Mouse (Mus musculus): ENCODE data around the gene Golga7b. TPM values are rescaled to one million over a fixed set of nuclear protein-coding genes. Genes with fewer than 3 reads are reported as not detected.

Gene Golga7b
- polyA plus RNA-seq, 1 experiment from 2014 or later: 1.5 TPM

GRCm38 (mm10) chr19:42277288-42277687 is 29.9 kb downstream of the Golga7b start:
- no peak for ATAC-seq (ENCODE audit: insufficient read depth, low FRiP score, low read depth)
- Histone ChIP-seq H3K27me3 (replicated peaks) (no peaks in the 10 kb centered on the region), H3K4me1 (no peaks in the 10 kb centered on the region), H3K36me3 (no peaks in the 10 kb centered on the region), H3K27ac (no peak overlapping the region), H3K4me2 (no peak overlapping the region), H3K9me3 (no peaks in the 10 kb centered on the region), H3K9ac (no peak overlapping the region), H3K4me3 (replicated peaks) (no peak overlapping the region)
- 74% methylated on average over 6 of the region's 6 CpGs for WGBS

DNA sequence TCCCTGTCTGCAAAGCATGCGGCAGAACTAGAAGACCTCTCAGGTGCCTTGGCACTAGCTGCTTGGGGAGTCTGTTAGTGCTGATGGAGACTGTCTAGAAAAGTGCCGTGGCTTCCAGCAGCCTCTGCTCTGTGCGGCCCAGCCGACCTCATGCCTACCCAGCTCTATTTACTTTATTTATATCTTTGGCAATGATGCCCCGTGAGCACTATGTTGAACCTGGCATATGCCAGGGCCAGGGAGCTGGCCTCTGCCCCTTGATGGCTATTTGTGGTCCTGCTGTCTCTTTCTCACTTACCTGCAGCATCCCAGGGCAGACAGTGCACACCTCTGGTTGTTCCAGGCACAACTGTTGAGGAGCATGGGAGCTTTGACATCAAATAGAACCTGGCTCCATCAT is 31.1 kb downstream of the Golga7b start:
- H3K4me1 ChIP-seq: no peaks in the 10 kb centered on the region
- ATAC-seq (ENCODE audit: insufficient read depth, low FRiP score, low read depth): no peak
- WGBS: 75% methylated on average over 5 of the region's 5 CpGs
- no peak overlapping the region for H3K27ac ChIP-seq
- no peaks in the 10 kb centered on the region for H3K9me3 ChIP-seq
- H3K9ac ChIP-seq: no peak overlapping the region
- no peaks in the 10 kb centered on the region for H3K36me3 ChIP-seq
- no peak overlapping the region for H3K4me2 ChIP-seq
- no peaks in the 10 kb centered on the region for H3K27me3 ChIP-seq (replicated peaks)
- H3K4me3 ChIP-seq (replicated peaks): no peak overlapping the region

DNA sequence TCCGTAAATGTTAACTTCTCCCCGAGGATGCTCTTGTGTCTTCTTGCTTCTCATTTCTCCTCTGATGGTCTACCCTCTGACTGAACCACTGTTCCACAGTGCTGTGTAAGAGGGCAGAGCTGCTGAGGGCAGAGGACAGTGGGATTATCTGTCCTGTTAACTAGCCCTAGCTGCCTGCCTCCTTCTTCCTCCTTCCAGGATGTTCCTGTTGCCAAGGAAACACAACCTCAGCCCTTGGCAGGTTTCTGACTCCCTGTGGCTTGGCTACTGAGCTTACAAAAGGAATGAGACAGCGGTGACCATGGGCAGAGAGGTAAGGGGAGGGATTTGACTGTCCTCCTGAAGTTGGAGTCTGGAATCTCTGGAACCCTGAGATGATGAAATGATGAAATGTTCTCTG is 32.2 kb downstream of the Golga7b start:
- Histone ChIP-seq H3K4me1 (no peaks in the 10 kb centered on the region), H3K9ac (no peak overlapping the region), H3K27ac (no peak overlapping the region), H3K9me3 (no peaks in the 10 kb centered on the region), H3K4me3 (replicated peaks) (no peak overlapping the region), H3K36me3 (no peaks in the 10 kb centered on the region), H3K4me2 (no peak overlapping the region), H3K27me3 (replicated peaks) (no peaks in the 10 kb centered on the region)
- WGBS: 63% methylated on average over 3 of the region's 3 CpGs
- no peak for ATAC-seq (ENCODE audit: insufficient read depth, low FRiP score, low read depth)

DNA sequence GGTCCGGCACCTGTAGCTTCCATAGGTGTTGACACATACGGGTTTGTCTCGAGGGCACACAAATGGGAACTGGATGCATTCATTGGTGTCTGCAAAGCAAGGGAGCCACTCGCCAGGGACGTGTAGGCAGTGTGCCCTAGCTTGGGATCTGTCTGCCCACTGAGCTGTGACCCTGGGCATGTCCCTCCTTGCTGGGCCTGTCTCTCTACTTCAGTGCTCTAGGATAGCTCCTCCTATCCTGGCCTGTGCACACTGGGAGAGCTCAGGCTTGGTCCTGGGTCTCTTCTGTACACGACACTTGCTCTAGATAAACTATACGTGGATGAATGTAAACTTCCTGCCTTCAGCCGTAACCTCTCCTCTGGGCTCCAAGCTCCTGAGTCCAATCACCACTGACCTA is 36.8 kb downstream of the Golga7b start:
- Histone ChIP-seq H3K9ac (no peak overlapping the region), H3K9me3 (no peaks in the 10 kb centered on the region), H3K4me1 (no peaks in the 10 kb centered on the region), H3K4me3 (replicated peaks) (no peak overlapping the region), H3K36me3 (no peaks in the 10 kb centered on the region), H3K27me3 (replicated peaks) (no peaks in the 10 kb centered on the region), H3K4me2 (no peak overlapping the region), H3K27ac (no peak overlapping the region)
- no peak for ATAC-seq (ENCODE audit: insufficient read depth, low FRiP score, low read depth)
- 58% methylated on average over 8 of the region's 8 CpGs for WGBS

GRCm38 (mm10) chr19:42288361-42288760 is 41.0 kb downstream of the Golga7b start:
- no peaks in the 10 kb centered on the region for H3K27me3 ChIP-seq (replicated peaks)
- no peak for ATAC-seq (ENCODE audit: insufficient read depth, low FRiP score, low read depth)
- 47% methylated on average over 4 of the region's 4 CpGs for WGBS
- no peak overlapping the region for H3K4me2 ChIP-seq
- no peaks in the 10 kb centered on the region for H3K4me1 ChIP-seq
- no peak overlapping the region for H3K27ac ChIP-seq
- H3K9ac ChIP-seq: no peak overlapping the region
- H3K9me3 ChIP-seq: no peaks in the 10 kb centered on the region
- no peaks in the 10 kb centered on the region for H3K36me3 ChIP-seq
- no peak overlapping the region for H3K4me3 ChIP-seq (replicated peaks)

GRCm38 (mm10) chr19:42290954-42291661 is 43.7 kb downstream of the Golga7b start:
- Histone ChIP-seq H3K9ac (no peak overlapping the region), H3K27ac (no peak overlapping the region), H3K4me2 (no peak overlapping the region), H3K4me1 (no peaks in the 10 kb centered on the region), H3K27me3 (replicated peaks) (no peaks in the 10 kb centered on the region), H3K9me3 (no peaks in the 10 kb centered on the region), H3K4me3 (replicated peaks) (no peak overlapping the region), H3K36me3 (no peaks in the 10 kb centered on the region)
- no peak for ATAC-seq (ENCODE audit: insufficient read depth, low FRiP score, low read depth)
- WGBS: 30% methylated on average over 7 of the region's 7 CpGs

DNA sequence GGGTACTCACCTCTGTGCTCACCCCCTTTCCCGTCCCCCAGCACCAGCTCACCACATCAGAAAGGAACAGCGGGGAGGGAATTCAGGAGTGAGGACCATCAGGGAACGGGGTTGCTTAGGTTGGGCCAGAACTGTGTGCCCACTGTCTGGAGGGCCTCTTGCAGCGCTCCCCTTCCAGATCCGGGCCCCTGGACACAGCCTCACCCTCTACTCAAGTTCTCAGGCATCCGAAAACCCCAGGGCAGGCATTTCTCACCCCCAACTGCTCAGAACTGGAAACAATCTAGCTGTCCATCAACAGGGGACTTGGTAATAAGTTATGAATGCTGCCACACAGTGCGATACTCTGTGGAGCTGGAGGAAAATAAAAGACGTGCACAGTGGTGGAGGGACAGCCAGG is 44.7 kb downstream of the Golga7b start:
- Histone ChIP-seq H3K9ac (no peak overlapping the region), H3K9me3 (no peaks in the 10 kb centered on the region), H3K36me3 (no peaks in the 10 kb centered on the region), H3K27me3 (replicated peaks) (no peaks in the 10 kb centered on the region), H3K4me1 (no peaks in the 10 kb centered on the region), H3K4me2 (no peak overlapping the region), H3K4me3 (replicated peaks) (no peak overlapping the region), H3K27ac (no peak overlapping the region)
- 64% methylated on average over 8 of the region's 8 CpGs for WGBS
- ATAC-seq (ENCODE audit: insufficient read depth, low FRiP score, low read depth): no peak

DNA sequence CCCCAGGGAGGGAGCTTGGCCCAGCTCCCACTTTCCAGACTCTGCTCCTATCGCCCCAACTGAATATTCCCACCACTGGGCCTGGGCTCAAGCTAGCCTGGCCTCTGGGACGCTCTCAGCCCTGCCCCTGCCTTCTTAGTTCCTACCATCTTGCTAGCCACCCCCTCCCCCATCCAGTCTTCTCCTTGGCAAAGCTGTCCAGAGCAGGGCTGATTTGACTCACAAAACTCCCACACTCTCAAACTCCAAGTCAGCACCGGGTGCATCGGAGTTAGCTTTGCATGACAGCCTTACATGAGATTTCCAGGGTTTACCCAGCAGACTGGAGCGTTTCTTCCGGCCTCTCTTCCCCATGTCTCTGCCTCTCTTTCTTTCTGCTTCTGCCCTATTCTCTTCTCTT is 45.8 kb downstream of the Golga7b start:
- no peaks in the 10 kb centered on the region for H3K27me3 ChIP-seq (replicated peaks)
- H3K4me1 ChIP-seq: no peaks in the 10 kb centered on the region
- H3K9ac ChIP-seq: no peak overlapping the region
- H3K4me2 ChIP-seq: no peak overlapping the region
- no peaks in the 10 kb centered on the region for H3K9me3 ChIP-seq
- 79% methylated on average over 6 of the region's 6 CpGs for WGBS
- no peak overlapping the region for H3K4me3 ChIP-seq (replicated peaks)
- H3K27ac ChIP-seq: no peak overlapping the region
- ATAC-seq (ENCODE audit: insufficient read depth, low FRiP score, low read depth): no peak
- H3K36me3 ChIP-seq: no peaks in the 10 kb centered on the region

- H3K4me1 ChIP-seq: 0 out of 2 replicates have a peak, but pooled peaks cover 3% of the 10 kb centered on the region
- H3K4me3 ChIP-seq (replicated peaks): no peak overlapping the region
- WGBS: 67% methylated on average over 12 of the region's 12 CpGs
- no peak overlapping the region for H3K27ac ChIP-seq
- no peak overlapping the region for H3K4me2 ChIP-seq
- no peak overlapping the region for H3K9ac ChIP-seq
- H3K36me3 ChIP-seq: no peaks in the 10 kb centered on the region
- H3K27me3 ChIP-seq (replicated peaks): no peaks in the 10 kb centered on the region
- no peak for ATAC-seq (ENCODE audit: insufficient read depth, low FRiP score, low read depth)
- no peaks in the 10 kb centered on the region for H3K9me3 ChIP-seq
Measured at GRCm38 (mm10) chr19:42303210-42303813, 55.9 kb downstream of the Golga7b start.

DNA sequence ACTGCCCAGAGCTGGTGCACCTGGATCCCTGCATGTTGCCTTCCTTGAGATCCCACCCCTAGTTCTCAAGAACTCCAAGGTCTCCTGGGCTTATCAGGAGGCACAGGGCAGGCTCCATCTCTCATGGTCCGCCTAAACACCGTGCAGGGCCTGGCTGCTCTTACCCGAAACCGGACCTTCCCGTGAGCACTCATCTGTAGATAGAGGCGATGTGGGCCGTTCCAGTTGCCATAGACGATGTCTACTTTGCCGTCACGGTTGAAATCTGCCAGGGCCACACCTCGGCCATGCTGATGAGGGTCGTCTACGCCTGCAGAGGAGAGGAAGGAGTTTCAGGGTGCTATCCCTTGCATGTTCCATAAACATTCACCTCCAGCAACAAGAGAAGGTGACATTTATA is 57.1 kb downstream of the Golga7b start:
- H3K27ac ChIP-seq: no peak overlapping the region
- no peak for ATAC-seq (ENCODE audit: insufficient read depth, low FRiP score, low read depth)
- H3K9ac ChIP-seq: no peak overlapping the region
- no peaks in the 10 kb centered on the region for H3K9me3 ChIP-seq
- no peaks in the 10 kb centered on the region for H3K27me3 ChIP-seq (replicated peaks)
- H3K4me3 ChIP-seq (replicated peaks): no peak overlapping the region
- H3K36me3 ChIP-seq: no peaks in the 10 kb centered on the region
- H3K4me1 ChIP-seq: 0 out of 2 replicates have a peak, but pooled peaks cover 3% of the 10 kb centered on the region
- H3K4me2 ChIP-seq: no peak overlapping the region
- WGBS: 86% methylated on average over 13 of the region's 13 CpGs

DNA sequence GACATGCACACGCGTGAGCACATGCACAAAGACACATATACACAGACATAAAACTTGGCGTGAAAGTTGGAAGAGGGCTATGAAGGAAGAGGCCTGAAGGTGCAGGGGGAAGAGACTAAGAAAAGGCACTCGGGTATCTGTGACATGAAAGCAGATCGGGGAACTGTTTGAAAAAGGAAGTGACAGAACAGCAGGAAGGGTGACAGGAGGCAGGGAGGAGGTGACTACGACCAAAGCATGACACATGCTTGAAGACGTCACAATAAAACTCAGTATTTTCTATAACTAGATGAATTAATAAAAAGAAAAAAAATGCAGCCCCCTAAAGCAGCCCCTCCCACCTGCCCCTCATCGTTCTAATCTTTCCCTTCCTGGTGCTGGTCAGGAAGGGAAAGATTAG is 58.4 kb downstream of the Golga7b start:
- H3K4me1 ChIP-seq: 0 out of 2 replicates have a peak, but pooled peaks cover 3% of the 10 kb centered on the region
- no peaks in the 10 kb centered on the region for H3K9me3 ChIP-seq
- H3K4me3 ChIP-seq (replicated peaks): no peak overlapping the region
- WGBS: 64% methylated on average over 8 of the region's 8 CpGs
- ATAC-seq (ENCODE audit: insufficient read depth, low FRiP score, low read depth): no peak
- no peak overlapping the region for H3K27ac ChIP-seq
- H3K9ac ChIP-seq: no peak overlapping the region
- H3K4me2 ChIP-seq: no peak overlapping the region
- H3K27me3 ChIP-seq (replicated peaks): no peaks in the 10 kb centered on the region
- no peaks in the 10 kb centered on the region for H3K36me3 ChIP-seq

DNA sequence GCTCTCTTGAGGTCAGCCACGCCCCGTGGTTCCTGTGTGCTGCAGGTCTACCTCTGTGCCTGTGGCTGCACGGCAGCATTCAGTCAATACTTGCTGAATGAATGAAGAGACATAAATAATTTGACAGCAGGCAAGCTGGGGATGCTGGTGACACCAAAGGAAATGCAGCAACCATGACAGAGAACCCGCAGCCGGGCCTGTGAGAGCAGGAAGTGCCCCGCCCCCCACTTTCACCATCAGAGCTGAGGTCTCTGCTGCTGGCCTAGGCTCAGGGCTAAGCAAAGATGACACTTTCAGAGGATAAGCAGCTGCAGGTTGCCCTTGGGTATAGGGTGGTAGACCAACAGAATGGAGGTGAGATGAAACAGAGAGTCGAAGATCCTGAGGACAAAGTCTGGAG is 58.8 kb downstream of the Golga7b start:
- ATAC-seq (ENCODE audit: insufficient read depth, low FRiP score, low read depth): no peak
- no peaks in the 10 kb centered on the region for H3K36me3 ChIP-seq
- H3K9me3 ChIP-seq: no peaks in the 10 kb centered on the region
- WGBS: 38% methylated on average over 7 of the region's 7 CpGs
- H3K27ac ChIP-seq: no peak overlapping the region
- no peaks in the 10 kb centered on the region for H3K27me3 ChIP-seq (replicated peaks)
- H3K4me1 ChIP-seq: 0 out of 2 replicates have a peak, but pooled peaks cover 3% of the 10 kb centered on the region
- no peak overlapping the region for H3K4me3 ChIP-seq (replicated peaks)
- H3K4me2 ChIP-seq: no peak overlapping the region
- H3K9ac ChIP-seq: no peak overlapping the region
